13 mouse cellular contexts compared by ENCODE assay signal in the genomic region with DNA sequence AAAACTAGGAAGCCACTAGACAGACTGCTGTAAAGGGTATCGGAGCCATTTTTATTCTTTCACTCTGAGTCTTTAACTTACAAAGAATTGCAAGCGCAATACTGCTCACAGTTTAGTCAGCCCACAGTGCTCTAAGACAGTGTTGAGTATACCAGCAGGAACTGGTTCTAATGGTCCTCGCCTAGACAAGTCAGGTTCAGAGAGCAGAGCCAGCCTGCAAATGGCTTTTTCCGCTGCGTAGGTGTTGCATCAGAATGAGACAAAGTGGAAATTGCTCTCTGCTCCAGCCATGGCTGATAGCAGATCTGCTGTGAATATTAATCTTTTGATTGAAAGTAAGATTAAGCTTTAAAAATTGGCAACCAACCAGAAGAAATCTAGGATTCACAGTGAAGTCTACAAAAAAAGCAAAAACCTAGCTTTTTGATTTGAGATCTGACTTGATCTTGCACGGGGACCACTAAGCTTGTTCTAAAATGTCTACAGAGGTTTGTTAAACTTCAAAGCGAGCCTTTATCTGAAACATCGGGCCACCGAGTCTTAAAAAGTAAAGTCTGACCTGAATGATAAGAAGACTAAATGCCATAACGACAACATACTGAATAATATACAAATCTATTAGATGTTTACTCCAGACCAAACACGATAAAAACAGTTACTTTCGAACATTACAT. TPM values are rescaled to one million over a fixed set of nuclear protein-coding genes. Genes with fewer than 3 reads are reported as not detected.
DNase-seq lines count a peak whose midpoint lies in the region; ATAC-seq lines count a peak whose summit lies in the region.
"Had no signal": no experiment of that assay in that cellular context is flagged by ENCODE, and none has a peak within 500 bp of the region (broad histone marks: within the 10 kb centered on the region; RNA-seq: fewer than 3 reads in every experiment).

No protein-coding gene starts in this region.

- H3K27ac ChIP-seq in forebrain, embryonic 16.5 days (ENCODE audit: low read length) = peak overlapping the region; percentile 83
- H3K27ac ChIP-seq in midbrain, embryonic 13.5 days = peak overlapping the region; percentile 87
- H3K27ac ChIP-seq: lung, embryonic 15.5 days had no signal

- no peak overlapping the region for H3K4me3 ChIP-seq in forebrain, embryonic 16.5 days (replicated peaks; ENCODE audit: low read length)
- no peak overlapping the region for H3K4me3 ChIP-seq in midbrain, embryonic 13.5 days (replicated peaks)
- H3K4me3 ChIP-seq: lung, embryonic 15.5 days had no signal

- H3K36me3 ChIP-seq in forebrain, embryonic 16.5 days (ENCODE audit: control insufficient read depth, insufficient read depth) = no peaks in the 10 kb centered on the region
- no peaks in the 10 kb centered on the region for H3K36me3 ChIP-seq in midbrain, embryonic 13.5 days
- H3K36me3 ChIP-seq: lung, embryonic 15.5 days had no signal

- H3K27me3 ChIP-seq in forebrain, embryonic 16.5 days (replicated peaks; ENCODE audit: control insufficient read depth, insufficient read depth, low read length) = no peaks in the 10 kb centered on the region
- no peaks in the 10 kb centered on the region for H3K27me3 ChIP-seq in midbrain, embryonic 13.5 days
- H3K27me3 ChIP-seq: lung, embryonic 15.5 days had no signal

- no peak for DNase-seq in frontal cortex, postnatal 14 days (ENCODE audit: low spot score in 2 of 2)
- DNase-seq in brain, adult 2 months (ENCODE audit: low read depth, low spot score) = peak; percentile 74
- no peak for DNase-seq in adrenal gland, adult 8-10 months
- DNase-seq: heart, adult 11 months; heart, postnatal 36 days; kidney, postnatal 14 days had no signal

- H3K9ac ChIP-seq in forebrain, embryonic 16.5 days (replicated peaks; ENCODE audit: low read depth, low read length) = no peak overlapping the region
- no peak overlapping the region for H3K9ac ChIP-seq in midbrain, embryonic 13.5 days (replicated peaks)
- H3K9ac ChIP-seq: lung, embryonic 15.5 days had no signal

- no peaks in the 10 kb centered on the region for H3K9me3 ChIP-seq in forebrain, embryonic 16.5 days (ENCODE audit: control insufficient read depth, low read length)
- H3K9me3 ChIP-seq in midbrain, embryonic 13.5 days = no peaks in the 10 kb centered on the region
- H3K9me3 ChIP-seq: lung, embryonic 15.5 days had no signal

- H3K4me2 ChIP-seq in forebrain, embryonic 16.5 days (ENCODE audit: low read length) = peak overlapping the region; percentile 36
- H3K4me2 ChIP-seq in midbrain, embryonic 13.5 days (replicated peaks) = peak overlapping the region; percentile 25
- H3K4me2 ChIP-seq: lung, embryonic 15.5 days had no signal

- WGBS in forebrain, embryonic 16.5 days = 34% methylated on average over 12 of the region's 12 CpGs
- WGBS in midbrain, embryonic 13.5 days = 44% methylated on average over 12 of the region's 12 CpGs

- peak; percentile 17 for ATAC-seq in frontal cortex, adult (ENCODE audit: low TSS enrichment)
- peak; percentile 41 for ATAC-seq in forebrain, embryonic 16.5 days
- peak; percentile 74 for ATAC-seq in midbrain, embryonic 13.5 days
- no peak for ATAC-seq in CD4-positive, CD25-positive, alpha-beta regulatory T cell, adult 4 months
- no peak for ATAC-seq in erythroblast, adult 5-6 weeks (replicated peaks; ENCODE audit: low FRiP score, poor library complexity, severe bottlenecking)

- peaks cover 33% of the 10 kb centered on the region for H3K4me1 ChIP-seq in forebrain, embryonic 16.5 days (replicated peaks; ENCODE audit: control insufficient read depth, insufficient read depth, low read length)
- peaks cover 37% of the 10 kb centered on the region for H3K4me1 ChIP-seq in midbrain, embryonic 13.5 days (replicated peaks)
- H3K4me1 ChIP-seq: lung, embryonic 15.5 days had no signal

RNA-seq across cellular contexts. Expression of gene Nap1l5, which starts 25.8 kb away (rescaled TPM):
- 82.8 and 111 TPM in 2 replicates for polyA plus RNA-seq in forebrain, embryonic 16.5 days (2015; fragmentation: Nextera tagmentation; extraction: Ambion mirVana)
- polyA plus RNA-seq in midbrain, embryonic 13.5 days (2015; fragmentation: Nextera tagmentation; extraction: Ambion mirVana) = 135 and 148 TPM in 2 replicates
- not detected for polyA plus RNA-seq in CD4-positive, CD25-positive, alpha-beta regulatory T cell, adult 4 months (2017; shearing (Covaris generic))
- total RNA-seq in erythroblast, adult 5-6 weeks (2015; ENCODE audit: low replicate concordance) = not detected in 2 replicates
- total RNA-seq in erythroblast, adult 5-6 weeks (2017; ENCODE audit: low replicate concordance) = not detected in 2 replicates
- total RNA-seq in adrenal gland, adult 8-10 months (2022) = 10 to 100 TPM; 27.9 to 53.2 (median 35.6) TPM
- total RNA-seq: monocyte, adult 5-6 weeks had no signal

Comparison
In these comparisons a context has a peak if more than half of its experiments do, and no peak if none do; other contexts are left out.
1. ATAC-seq: peak in frontal cortex, adult (single experiment), forebrain, embryonic 16.5 days (single experiment) and midbrain, embryonic 13.5 days (single experiment); none in CD4-positive, CD25-positive, alpha-beta regulatory T cell, adult 4 months (single experiment) and erythroblast, adult 5-6 weeks (single experiment).
2. RNA of gene Nap1l5, which starts 25.8 kb away (polyA plus RNA-seq): 135 to 148 TPM in midbrain, embryonic 13.5 days and 82.8 to 111 TPM in forebrain, embryonic 16.5 days; not detected in CD4-positive, CD25-positive, alpha-beta regulatory T cell, adult 4 months; every median in the first group is over 10 times any median in the second.